Mouse (Mus musculus) thymus, postnatal 25 days (tissue): Measurements from ENCODE around the gene Kif16b.
"Not testable (repeated sequence)": the region's sequence is repeated elsewhere in the genome, so short reads cannot be mapped to it uniquely, and the experiment has no call there.

ENCODE experiments used
- DNase-seq: peaks from one replicate; pipeline ENCODE4 v3.0.0; 2022

Kif16b gene

DNA sequence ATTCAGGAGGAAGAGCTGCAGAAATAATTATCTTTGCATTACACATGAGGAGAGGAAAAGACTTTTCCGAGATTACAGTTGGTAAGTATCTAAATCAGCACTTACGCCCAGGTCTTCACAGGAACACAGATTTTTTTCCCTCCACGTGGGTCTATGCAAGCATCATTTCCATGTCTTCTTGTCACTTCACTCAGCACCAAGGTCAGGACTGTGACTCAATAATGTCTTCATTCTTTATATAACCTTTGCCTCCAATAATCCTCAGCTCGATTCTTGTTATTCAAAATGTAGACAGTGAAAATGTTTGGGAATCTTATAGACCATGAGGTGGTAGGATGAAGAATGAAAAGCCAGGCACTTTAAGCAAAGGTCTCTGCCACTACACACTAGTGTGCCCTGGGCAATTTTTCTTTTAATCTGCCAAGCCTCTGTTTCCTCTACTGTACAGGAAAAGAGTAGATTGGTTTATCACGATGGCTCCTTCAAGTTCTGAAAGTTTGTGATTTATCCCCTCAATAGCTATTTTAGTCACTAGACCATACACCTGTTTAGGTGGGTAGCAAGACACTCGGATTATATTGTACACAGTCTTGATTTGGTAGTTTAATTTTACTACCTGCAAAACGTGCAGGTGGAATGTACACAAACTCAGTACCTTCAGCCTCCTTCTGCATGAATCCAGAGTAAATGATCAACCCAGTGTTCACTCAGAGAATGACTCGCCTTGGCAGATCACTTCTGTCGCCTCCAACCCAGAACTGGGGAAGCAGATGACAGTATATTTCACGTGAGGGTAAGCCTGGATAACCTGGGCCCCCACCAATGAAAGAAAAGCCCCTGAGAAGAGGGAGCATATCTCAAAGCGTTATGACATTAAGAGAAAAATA is 316.2 kb downstream of the Kif16b start:
- no peak for DNase-seq

DNA sequence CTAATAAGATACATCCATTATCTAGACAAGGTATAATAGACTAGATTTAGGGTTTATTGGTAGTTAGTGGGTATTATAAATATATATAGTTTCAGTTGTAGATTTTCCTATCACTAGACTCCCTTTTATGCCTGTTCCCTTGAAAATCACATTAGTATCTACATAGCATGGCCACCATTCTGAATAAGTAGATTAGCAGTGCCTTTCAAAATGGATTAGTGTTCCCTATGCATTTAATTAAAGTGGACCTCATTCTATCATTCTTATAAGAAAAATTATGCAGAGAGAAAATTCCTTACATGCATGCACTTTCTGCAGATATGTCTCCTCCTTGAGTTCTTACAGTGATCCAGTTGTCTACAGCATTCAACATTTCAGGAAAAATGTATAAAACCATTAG is 320.9 kb downstream of the Kif16b start:
- no peak for DNase-seq

- not testable (repeated sequence) for DNase-seq
Measured at GRCm38 (mm10) chr2:142577414-142577813, 323.9 kb downstream of the Kif16b start.

- DNase-seq, result no peak
Measured at GRCm38 (mm10) chr2:142569771-142570170, 331.6 kb downstream of the Kif16b start.
